Comparison of ENCODE assay signal across 10 mouse cellular contexts in genomic region chr13:55686107-55686633, GRCm38 (mm10). TPM values are rescaled to one million over a fixed set of nuclear protein-coding genes. Genes with fewer than 3 reads are reported as not detected.
DNase-seq lines count a peak whose midpoint lies in the region; ATAC-seq lines count a peak whose summit lies in the region.
"Had no signal": no experiment of that assay in that cellular context is flagged by ENCODE, and none has a peak within 500 bp of the region (broad histone marks: within the 10 kb centered on the region; RNA-seq: fewer than 3 reads in every experiment).

No protein-coding gene starts in this region.

- no peak overlapping the region for H3K4me3 ChIP-seq in hindbrain, embryonic 16.5 days (ENCODE audit: low read length)
- H3K4me3 ChIP-seq in midbrain, embryonic 16.5 days (ENCODE audit: low read depth, low read length), result no peak overlapping the region

- 63% methylated on average over 9 of the region's 9 CpGs for WGBS in hindbrain, embryonic 16.5 days
- WGBS in midbrain, embryonic 16.5 days, result 70% methylated on average over 9 of the region's 9 CpGs

- H3K4me2 ChIP-seq in hindbrain, embryonic 16.5 days (ENCODE audit: low read length), result no peak overlapping the region
- H3K4me2 ChIP-seq in midbrain, embryonic 16.5 days (ENCODE audit: low read length), result no peak overlapping the region

- DNase-seq in embryo, embryonic 10 days (ENCODE audit: low spot score), result peak; percentile 43
- no peak for DNase-seq in embryo, embryonic 9.5 days (ENCODE audit: extremely low spot score)
- peak; percentile 27 for DNase-seq in brain, adult 2 months (ENCODE audit: low read depth, low spot score)
- DNase-seq in right cerebral cortex, adult 2 months (ENCODE audit: low spot score in 2 of 2), result no peak
- no peak for DNase-seq in B cell, adult 2 months
- DNase-seq: kidney, adult 11 months; lung, postnatal 10 days had no signal

- H3K36me3 ChIP-seq in hindbrain, embryonic 16.5 days (ENCODE audit: control insufficient read depth, insufficient read depth, low read length), result no peaks in the 10 kb centered on the region
- no peaks in the 10 kb centered on the region for H3K36me3 ChIP-seq in midbrain, embryonic 16.5 days (ENCODE audit: control insufficient read depth, insufficient read depth, low read length)

- no peaks in the 10 kb centered on the region for H3K27me3 ChIP-seq in hindbrain, embryonic 16.5 days (replicated peaks; ENCODE audit: control insufficient read depth, insufficient read depth, low read length)
- no peaks in the 10 kb centered on the region for H3K27me3 ChIP-seq in midbrain, embryonic 16.5 days (ENCODE audit: control insufficient read depth, insufficient read depth, low read depth, low read length)

- no peaks in the 10 kb centered on the region for H3K9me3 ChIP-seq in hindbrain, embryonic 16.5 days (ENCODE audit: control insufficient read depth, low read length)
- no peaks in the 10 kb centered on the region for H3K9me3 ChIP-seq in midbrain, embryonic 16.5 days (replicated peaks; ENCODE audit: control insufficient read depth, low read length, poor library complexity, severe bottlenecking)

- ATAC-seq in hindbrain, embryonic 16.5 days, result peak; percentile 85
- peak; percentile 60; the same call in 1 of the 2 replicates for ATAC-seq in midbrain, embryonic 16.5 days
- ATAC-seq in megakaryocyte-erythroid progenitor cell, adult 5-6 weeks (replicated peaks; ENCODE audit: low FRiP score, low TSS enrichment, poor library complexity, severe bottlenecking), result no peak

- H3K4me1 ChIP-seq in hindbrain, embryonic 16.5 days (ENCODE audit: control insufficient read depth, insufficient read depth, low read depth, low read length), result peaks cover 3% of the 10 kb centered on the region
- H3K4me1 ChIP-seq in midbrain, embryonic 16.5 days (ENCODE audit: control insufficient read depth, insufficient read depth, low read length), result no peaks in the 10 kb centered on the region

- H3K9ac ChIP-seq in hindbrain, embryonic 16.5 days (ENCODE audit: low read depth, low read length), result no peak overlapping the region; the same call in 1 of the 2 replicates
- peak overlapping the region; percentile 30; the same call in 1 of the 2 replicates for H3K9ac ChIP-seq in midbrain, embryonic 16.5 days (ENCODE audit: low read depth, low read length)

- H3K27ac ChIP-seq in hindbrain, embryonic 16.5 days (ENCODE audit: low read depth, low read length), result 0 out of 2 replicates have a peak overlapping the region, but pooled peaks have one; percentile 6
- peak overlapping the region; percentile 52; the same call in 1 of the 2 replicates for H3K27ac ChIP-seq in midbrain, embryonic 16.5 days (ENCODE audit: low read length)

RNA-seq across cellular contexts. Expression of gene B230219D22Rik, which starts 6.8 kb away (rescaled TPM):
- polyA plus RNA-seq in hindbrain, embryonic 16.5 days (2015; fragmentation: Nextera tagmentation; extraction: Ambion mirVana), result 65.5 and 73.6 TPM in 2 replicates
- polyA plus RNA-seq in midbrain, embryonic 16.5 days (2015; fragmentation: Nextera tagmentation; extraction: Ambion mirVana), result 82.3 and 84.5 TPM in 2 replicates
- total RNA-seq in megakaryocyte-erythroid progenitor cell, adult 5-6 weeks (2014; fragmentation: Nextera tagmentation), result 37.2 and 38.5 TPM in 2 replicates
- 25.8 and 36.3 TPM in 2 replicates for total RNA-seq in megakaryocyte-erythroid progenitor cell, adult 5-6 weeks (2017)

RNA-seq across cellular contexts. Expression of gene Txndc15, which starts 28.3 kb away (rescaled TPM):
- polyA plus RNA-seq in hindbrain, embryonic 16.5 days (2015; fragmentation: Nextera tagmentation; extraction: Ambion mirVana), result 142 and 149 TPM in 2 replicates
- 143 and 149 TPM in 2 replicates for polyA plus RNA-seq in midbrain, embryonic 16.5 days (2015; fragmentation: Nextera tagmentation; extraction: Ambion mirVana)
- total RNA-seq in megakaryocyte-erythroid progenitor cell, adult 5-6 weeks (2014; fragmentation: Nextera tagmentation), result 17.1 and 33.5 TPM in 2 replicates
- total RNA-seq in megakaryocyte-erythroid progenitor cell, adult 5-6 weeks (2017), result 26.1 and 35.2 TPM in 2 replicates

RNA-seq across cellular contexts. Expression of gene Pcbd2, which starts 41.0 kb away (rescaled TPM):
- 26.1 and 26.5 TPM in 2 replicates for polyA plus RNA-seq in hindbrain, embryonic 16.5 days (2015; fragmentation: Nextera tagmentation; extraction: Ambion mirVana)
- 17.5 and 20.0 TPM in 2 replicates for polyA plus RNA-seq in midbrain, embryonic 16.5 days (2015; fragmentation: Nextera tagmentation; extraction: Ambion mirVana)
- 25.5 and 33.1 TPM in 2 replicates for total RNA-seq in megakaryocyte-erythroid progenitor cell, adult 5-6 weeks (2014; fragmentation: Nextera tagmentation)
- 12.9 and 23.9 TPM in 2 replicates for total RNA-seq in megakaryocyte-erythroid progenitor cell, adult 5-6 weeks (2017)

RNA-seq across cellular contexts. Expression of gene Ddx46, which starts 51.3 kb away (rescaled TPM):
- polyA plus RNA-seq in hindbrain, embryonic 16.5 days (2015; fragmentation: Nextera tagmentation; extraction: Ambion mirVana), result 21.5 and 23.1 TPM in 2 replicates
- 25.7 and 28.3 TPM in 2 replicates for polyA plus RNA-seq in midbrain, embryonic 16.5 days (2015; fragmentation: Nextera tagmentation; extraction: Ambion mirVana)
- total RNA-seq in megakaryocyte-erythroid progenitor cell, adult 5-6 weeks (2014; fragmentation: Nextera tagmentation), result 87.1 and 100 TPM in 2 replicates
- 131 and 141 TPM in 2 replicates for total RNA-seq in megakaryocyte-erythroid progenitor cell, adult 5-6 weeks (2017)

Comparison
In these comparisons a context has a peak if more than half of its experiments do, and no peak if none do; other contexts are left out.
1. DNase-seq: peak in embryo, embryonic 10 days (single experiment) and brain, adult 2 months (single experiment); none in embryo, embryonic 9.5 days (single experiment), right cerebral cortex, adult 2 months (0 of 2) and B cell, adult 2 months (0 of 2).